In genomic region chr8:89060717-89061116, GRCm38 (mm10) we compare ENCODE assay signal across 32 mouse cellular contexts. TPM values are rescaled to one million over a fixed set of nuclear protein-coding genes. Genes with fewer than 3 reads are reported as not detected.
"Had no signal": no experiment of that assay in that cellular context is flagged by ENCODE, and none has a peak within 500 bp of the region (broad histone marks: within the 10 kb centered on the region; RNA-seq: fewer than 3 reads in every experiment).

No protein-coding gene starts in this region.

- H3K4me2 ChIP-seq: limb, embryonic 12.5 days; limb, embryonic 13.5 days; limb, embryonic 15.5 days; liver, embryonic 11.5 days; liver, embryonic 12.5 days; liver, embryonic 13.5 days; liver, embryonic 15.5 days; lung, embryonic 14.5 days; lung, embryonic 15.5 days; midbrain, embryonic 11.5 days; midbrain, embryonic 12.5 days; midbrain, embryonic 13.5 days; midbrain, embryonic 15.5 days; neural tube, embryonic 12.5 days had no signal

- ATAC-seq: liver, embryonic 12.5 days; liver, postnatal 0 days; lung, postnatal 0 days; midbrain, embryonic 13.5 days; midbrain, embryonic 15.5 days; midbrain, embryonic 16.5 days had no signal

- H3K9me3 ChIP-seq: limb, embryonic 10.5 days; limb, embryonic 12.5 days; limb, embryonic 13.5 days; limb, embryonic 15.5 days; liver, embryonic 12.5 days; liver, embryonic 13.5 days; liver, embryonic 15.5 days; lung, embryonic 15.5 days; midbrain, embryonic 10.5 days; midbrain, embryonic 12.5 days; midbrain, embryonic 13.5 days; midbrain, embryonic 15.5 days; neural tube, embryonic 12.5 days had no signal

- H3K36me3 ChIP-seq: limb, embryonic 13.5 days; limb, embryonic 15.5 days; liver, embryonic 12.5 days; liver, embryonic 13.5 days; liver, embryonic 15.5 days; lung, embryonic 15.5 days; midbrain, embryonic 10.5 days; midbrain, embryonic 12.5 days; midbrain, embryonic 13.5 days; midbrain, embryonic 15.5 days had no signal

- H3K27ac ChIP-seq: limb, embryonic 10.5 days; limb, embryonic 12.5 days; limb, embryonic 13.5 days; limb, embryonic 15.5 days; liver, embryonic 12.5 days; liver, embryonic 13.5 days; liver, embryonic 14.5 days; liver, embryonic 15.5 days; lung, embryonic 15.5 days; macrophage; midbrain, embryonic 10.5 days; midbrain, embryonic 12.5 days; midbrain, embryonic 13.5 days; midbrain, embryonic 15.5 days; neural tube, embryonic 12.5 days had no signal

- H3K4me1 ChIP-seq: liver, embryonic 12.5 days; liver, embryonic 13.5 days; liver, embryonic 15.5 days; lung, embryonic 15.5 days; megakaryocyte, embryonic 14.5 days had no signal

- H3K9ac ChIP-seq: limb, embryonic 12.5 days; limb, embryonic 13.5 days; limb, embryonic 15.5 days; liver, embryonic 12.5 days; liver, embryonic 13.5 days; liver, embryonic 14.5 days; liver, embryonic 15.5 days; liver, postnatal 0 days; lung, embryonic 14.5 days; lung, embryonic 15.5 days; midbrain, embryonic 12.5 days; midbrain, embryonic 13.5 days; midbrain, embryonic 15.5 days; neural tube, embryonic 12.5 days had no signal

- H3K4me3 ChIP-seq: limb, embryonic 10.5 days; limb, embryonic 12.5 days; limb, embryonic 13.5 days; limb, embryonic 15.5 days; liver, embryonic 12.5 days; liver, embryonic 13.5 days; liver, embryonic 15.5 days; lung, embryonic 15.5 days; megakaryocyte, embryonic 14.5 days; midbrain, embryonic 10.5 days; midbrain, embryonic 12.5 days; midbrain, embryonic 13.5 days; midbrain, embryonic 15.5 days; myocyte; neural tube, embryonic 12.5 days had no signal

- H3K27me3 ChIP-seq: limb, embryonic 15.5 days; liver, embryonic 12.5 days; liver, embryonic 13.5 days; liver, embryonic 15.5 days; megakaryocyte, embryonic 14.5 days; neural tube, embryonic 12.5 days had no signal

- DNase-seq: left cerebral cortex, postnatal 4 days; liver; liver, embryonic 13.5 days; liver, postnatal 0 days; lung, adult 18-20 months; lung, adult 2 months; lung, embryonic 14.5 days; lung, postnatal 10 days; lung, postnatal 14 days; lung, postnatal 36 days; lung, postnatal 4 days; midbrain, embryonic 14.5 days had no signal

RNA-seq across cellular contexts. Expression of gene Sall1, which starts 16.8 kb away (rescaled TPM):
- polyA plus RNA-seq: macrophage, myocyte had no signal
